Mouse (Mus musculus): ENCODE measurements around the gene Nup85.
A peak's percentile ranks its signal among the peaks of the same experiment; 100 is the strongest.

DNA sequence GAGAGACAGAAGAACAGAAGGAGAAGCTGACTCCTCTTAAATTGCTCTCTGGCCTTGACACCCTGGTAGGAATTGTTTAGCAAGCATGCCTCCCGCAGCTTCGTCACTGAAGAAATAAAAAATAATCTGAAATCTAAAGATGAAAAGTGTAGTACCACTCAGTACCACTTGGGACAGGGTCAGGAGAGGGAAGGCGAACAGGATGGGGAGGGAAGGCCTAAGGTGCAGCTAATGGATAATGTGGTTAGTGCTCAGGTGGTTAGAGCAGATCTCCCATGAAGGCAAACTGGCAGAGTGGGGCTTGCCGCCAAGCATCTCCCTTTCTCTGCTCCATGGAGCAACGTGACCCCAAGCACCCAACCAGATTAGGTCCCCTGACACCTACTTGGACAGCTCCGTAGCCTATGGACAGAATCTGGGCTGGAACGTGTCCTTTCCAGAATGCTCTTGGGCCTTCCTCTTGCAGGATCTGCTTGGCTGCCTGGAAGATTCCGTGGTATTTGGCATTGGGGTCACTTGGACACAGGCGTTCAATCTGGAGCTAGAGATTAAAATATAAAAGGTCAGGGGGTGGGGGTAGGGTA is 59.3 kb downstream of the Nup85 start:
- TF ChIP-seq CTCF (IDR thresholded peaks at IDR 0.05; ENCODE audit: control insufficient read depth, insufficient read depth, insufficient replicate concordance, low read depth, low read length) (peak; percentile 25; the same call in 1 of the 2 replicates), POLR2A (IDR thresholded peaks at IDR 0.05; ENCODE audit: control insufficient read depth, low read depth, low read length) (no peak)

Data from testis, adult 2 months (tissue).